Mouse (Mus musculus): ENCODE measurements around the gene Gins2. TPM values are rescaled to one million over a fixed set of nuclear protein-coding genes. Genes with fewer than 3 reads are reported as not detected.

The Gins2 gene
- total RNA-seq, 2 experiments from 2014 or later = 23.2 to 28.3 TPM

DNA sequence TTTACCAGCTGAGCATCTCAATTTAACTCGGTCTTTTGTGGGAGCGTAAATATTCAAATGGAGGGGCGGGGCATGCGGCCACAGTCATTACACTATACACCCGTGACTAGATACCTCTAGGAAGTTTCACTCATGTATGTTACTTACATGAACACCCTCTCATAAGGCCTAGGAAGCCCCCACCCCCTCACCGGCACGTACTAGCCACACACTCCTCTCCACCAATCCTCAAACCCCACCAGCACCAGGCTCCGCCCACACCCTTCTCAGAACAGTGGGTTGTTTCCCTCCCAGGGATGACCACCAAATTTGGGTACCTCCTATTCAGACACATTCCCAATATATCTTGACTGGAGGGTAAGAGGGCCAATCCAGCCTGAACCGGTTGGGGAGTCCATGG is 18.4 kb upstream of the Gins2 start:
- 0 out of 2 replicates have a peak, but pooled peaks have one; percentile 6 for ATAC-seq (ENCODE audit: poor library complexity, severe bottlenecking)

DNA sequence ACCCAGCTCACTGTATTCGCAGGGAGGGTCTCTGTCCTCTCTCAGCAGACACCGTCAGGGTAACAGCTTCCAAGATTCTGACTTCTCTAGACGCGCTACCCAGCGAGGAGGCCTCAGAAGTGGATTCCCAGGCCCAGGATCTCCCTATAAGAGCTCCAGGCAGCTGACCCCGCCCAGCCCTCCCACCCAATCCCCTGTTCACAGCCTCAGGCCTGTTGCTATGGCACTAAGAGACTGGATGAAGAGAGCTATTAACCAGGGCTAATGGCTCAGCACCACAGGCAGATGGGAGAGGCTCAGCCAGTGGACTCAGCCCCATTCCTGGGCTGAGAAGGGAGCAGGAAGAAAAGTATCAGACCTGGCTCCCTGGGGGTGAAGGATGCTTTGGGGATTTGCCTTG is 13.6 kb upstream of the Gins2 start:
- ATAC-seq (ENCODE audit: poor library complexity, severe bottlenecking) = no peak

DNA sequence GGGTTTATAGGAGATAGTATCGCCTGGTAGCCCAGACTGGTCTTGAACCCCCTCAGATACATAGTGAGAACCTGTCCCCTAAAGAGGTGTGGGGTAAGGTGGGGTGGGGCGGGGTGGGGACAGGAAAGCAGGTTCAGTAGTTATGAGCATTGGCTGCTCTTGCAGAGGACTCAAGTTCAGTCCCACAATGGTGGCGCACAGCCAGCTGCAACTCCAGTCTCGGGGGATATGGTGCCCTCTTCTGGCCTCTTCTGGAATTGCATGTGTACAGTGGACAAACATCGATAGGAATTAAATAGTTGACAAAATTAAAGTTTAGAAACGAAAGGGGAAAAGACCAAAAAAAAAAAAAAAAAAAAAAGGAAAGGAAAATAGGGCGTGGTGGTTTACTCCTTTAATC is 10.4 kb upstream of the Gins2 start:
- peak; percentile 80 for ATAC-seq (ENCODE audit: poor library complexity, severe bottlenecking)

DNA sequence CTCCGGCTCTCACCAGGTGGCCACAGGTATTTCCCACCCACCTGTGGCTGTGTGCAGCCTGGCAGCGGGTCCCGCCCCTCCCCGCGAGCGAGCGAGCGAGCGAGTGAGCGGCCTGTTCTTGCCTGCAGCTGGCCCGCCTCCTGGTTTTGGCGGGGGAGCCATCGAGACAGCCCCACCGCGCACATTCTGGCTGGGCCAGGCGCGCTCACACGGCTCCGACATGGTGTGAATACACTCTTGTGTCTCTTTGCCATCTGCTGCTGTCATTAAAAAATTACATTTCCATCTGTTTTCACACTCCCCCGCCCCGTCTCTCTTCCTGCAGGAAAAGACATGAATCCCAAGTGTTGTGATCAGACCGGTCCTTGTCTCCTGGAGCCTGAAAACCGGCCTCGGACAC is 9.5 kb upstream of the Gins2 start:
- ATAC-seq (ENCODE audit: poor library complexity, severe bottlenecking) = no peak

DNA sequence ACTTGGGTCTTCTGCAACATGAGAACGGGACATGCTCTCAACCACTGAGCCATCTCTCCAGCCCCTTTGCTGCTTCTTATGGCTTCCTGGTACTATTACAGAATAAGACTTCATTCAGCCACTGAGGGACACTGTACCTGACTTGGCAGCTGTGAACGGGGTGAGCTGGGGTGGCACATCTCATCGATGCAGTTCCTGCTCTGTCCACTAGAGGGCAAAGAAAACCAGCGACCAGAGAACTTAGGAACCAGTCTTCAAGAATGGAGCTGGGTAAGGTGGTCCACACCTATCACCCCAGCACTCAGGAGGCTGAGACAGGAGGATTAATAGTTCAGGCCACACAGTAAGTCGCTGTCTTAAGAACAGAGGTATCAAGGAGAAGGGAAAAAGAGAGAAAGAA is 6.9 kb upstream of the Gins2 start:
- ATAC-seq (ENCODE audit: poor library complexity, severe bottlenecking) = peak; percentile 79

DNA sequence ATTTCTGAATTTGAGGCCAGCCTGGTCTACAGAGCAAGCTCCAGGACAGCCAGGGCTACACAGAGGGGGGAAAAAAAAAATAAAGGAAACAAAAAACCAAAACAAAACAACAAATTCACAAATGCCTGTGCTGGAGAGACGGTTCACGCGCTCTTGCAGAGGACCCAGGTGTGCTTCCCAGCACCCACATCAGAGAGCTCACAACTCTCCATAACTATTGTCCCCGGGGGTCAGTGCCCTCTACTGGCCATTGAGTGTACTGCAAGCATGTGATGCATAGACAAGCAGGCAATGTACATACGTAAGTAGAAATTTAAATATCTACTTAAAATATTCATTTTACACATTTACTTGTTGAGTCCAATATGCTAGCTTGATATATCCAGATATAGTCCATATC is 5.5 kb upstream of the Gins2 start:
- ATAC-seq (ENCODE audit: poor library complexity, severe bottlenecking) = 0 out of 2 replicates have a peak, but pooled peaks have one; percentile 31

DNA sequence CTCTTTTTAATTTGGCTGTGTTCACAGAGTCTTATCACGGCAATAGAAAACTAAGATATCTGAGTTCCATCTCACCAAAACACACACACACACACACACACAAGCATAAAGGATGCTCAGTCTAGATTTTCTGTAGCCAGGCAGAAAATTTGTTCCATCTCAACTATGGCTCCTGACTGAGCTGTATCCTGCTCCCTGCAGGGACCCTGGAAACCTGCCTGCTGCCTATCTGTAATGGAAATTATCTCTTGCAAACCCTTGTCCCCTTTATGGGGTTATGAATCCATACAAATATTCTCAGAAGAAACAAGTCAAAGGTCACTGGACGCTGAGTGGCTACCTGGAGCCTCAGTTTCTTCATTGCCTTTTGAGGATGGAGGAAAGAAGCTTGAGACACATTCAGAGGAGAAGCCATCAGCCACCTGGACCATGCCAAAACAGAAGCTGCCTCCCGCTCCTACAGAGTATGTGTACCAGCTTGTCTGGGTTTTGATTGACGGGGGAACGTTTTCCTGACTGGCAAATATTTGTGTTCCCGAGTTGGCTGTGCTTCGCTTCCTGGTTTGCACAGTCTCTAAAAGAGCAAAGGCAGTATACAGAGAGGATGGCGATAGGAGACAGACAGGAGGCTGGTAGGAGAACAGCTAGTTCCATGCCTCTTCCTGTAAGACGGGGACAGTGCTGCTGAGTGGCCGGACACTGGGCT is 2.6 kb upstream of the Gins2 start:
- ATAC-seq (ENCODE audit: poor library complexity, severe bottlenecking) = no peak

DNA sequence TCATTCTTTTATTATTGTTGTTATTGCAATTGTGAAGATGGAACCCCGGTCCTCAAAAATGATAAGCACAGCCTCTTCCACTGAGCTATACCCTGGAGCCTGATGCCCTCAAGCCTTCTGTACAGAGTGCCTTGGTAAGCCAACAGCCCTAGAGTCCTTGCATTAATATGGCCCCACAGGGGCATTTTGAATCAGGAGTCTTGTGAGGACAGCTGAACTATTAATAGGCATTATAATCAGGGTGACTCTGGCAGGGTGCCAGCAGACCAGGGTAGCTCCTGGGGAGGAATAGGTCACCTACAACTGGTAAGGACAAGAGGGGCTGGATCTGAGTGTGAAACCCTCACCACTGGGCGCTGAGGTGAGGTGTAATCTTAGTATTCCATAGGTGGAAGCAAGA is 817 bp upstream of the Gins2 start:
- no peak for ATAC-seq (ENCODE audit: poor library complexity, severe bottlenecking)

DNA sequence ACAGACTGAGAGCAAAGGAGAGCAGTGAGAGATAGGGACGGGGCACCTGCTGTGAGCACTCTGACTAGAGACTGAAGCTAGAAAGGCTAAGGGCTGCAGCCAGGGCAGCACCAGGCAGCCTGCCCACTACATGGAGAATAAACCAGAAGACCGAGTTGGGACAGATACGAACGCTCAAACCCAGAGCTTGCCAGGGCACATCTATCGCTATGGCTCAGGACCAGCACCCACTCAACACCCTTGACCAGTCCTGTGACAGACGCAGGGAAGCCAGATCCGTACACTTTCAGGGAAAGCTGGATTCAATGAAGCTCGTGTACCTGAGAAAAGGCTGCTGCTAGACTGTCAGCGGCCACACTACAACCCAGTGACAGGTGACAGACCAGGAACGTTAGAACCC is 3.6 kb downstream of the Gins2 start:
- no peak for ATAC-seq (ENCODE audit: poor library complexity, severe bottlenecking)

DNA sequence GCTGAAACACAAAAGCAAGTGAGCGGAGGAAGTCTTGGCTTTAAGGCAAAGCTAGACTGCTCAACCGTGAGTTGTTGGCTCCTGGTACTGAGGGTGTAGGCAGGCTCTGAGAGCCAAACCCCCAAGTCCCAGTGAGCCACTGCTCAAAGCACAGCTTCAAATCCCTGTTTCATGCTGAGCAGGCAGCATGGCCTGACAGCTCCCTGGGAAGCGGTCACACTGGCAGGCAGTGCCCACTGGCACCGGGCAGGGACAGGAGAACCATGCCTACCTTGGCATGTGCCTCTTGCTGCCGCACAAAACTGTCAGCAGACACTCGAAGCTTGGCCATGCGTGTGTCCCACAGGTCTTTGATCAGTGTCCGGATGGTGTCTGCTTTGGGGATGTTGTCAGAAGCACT is 7.3 kb downstream of the Gins2 start:
- ATAC-seq (ENCODE audit: poor library complexity, severe bottlenecking) = no peak

DNA sequence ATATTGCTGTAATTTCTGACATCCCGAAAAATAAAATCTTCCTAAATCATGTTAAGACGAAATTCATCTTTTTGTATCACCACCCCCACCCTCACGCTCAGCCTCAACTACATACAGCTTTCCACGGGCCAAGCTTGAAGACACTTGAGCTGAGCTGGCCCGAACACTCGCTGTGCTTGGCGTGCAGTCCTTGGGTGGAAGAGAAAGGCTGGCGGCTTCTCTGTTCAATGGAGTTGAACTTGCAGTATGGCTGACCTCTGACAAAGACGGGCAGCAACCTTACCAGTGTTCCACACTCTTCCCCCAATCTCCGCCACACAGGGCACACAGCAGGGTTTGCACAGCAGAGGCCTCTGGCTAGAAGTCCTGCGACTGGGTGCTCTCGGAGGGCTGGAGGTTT is 7.8 kb downstream of the Gins2 start:
- ATAC-seq (ENCODE audit: poor library complexity, severe bottlenecking) = no peak

DNA sequence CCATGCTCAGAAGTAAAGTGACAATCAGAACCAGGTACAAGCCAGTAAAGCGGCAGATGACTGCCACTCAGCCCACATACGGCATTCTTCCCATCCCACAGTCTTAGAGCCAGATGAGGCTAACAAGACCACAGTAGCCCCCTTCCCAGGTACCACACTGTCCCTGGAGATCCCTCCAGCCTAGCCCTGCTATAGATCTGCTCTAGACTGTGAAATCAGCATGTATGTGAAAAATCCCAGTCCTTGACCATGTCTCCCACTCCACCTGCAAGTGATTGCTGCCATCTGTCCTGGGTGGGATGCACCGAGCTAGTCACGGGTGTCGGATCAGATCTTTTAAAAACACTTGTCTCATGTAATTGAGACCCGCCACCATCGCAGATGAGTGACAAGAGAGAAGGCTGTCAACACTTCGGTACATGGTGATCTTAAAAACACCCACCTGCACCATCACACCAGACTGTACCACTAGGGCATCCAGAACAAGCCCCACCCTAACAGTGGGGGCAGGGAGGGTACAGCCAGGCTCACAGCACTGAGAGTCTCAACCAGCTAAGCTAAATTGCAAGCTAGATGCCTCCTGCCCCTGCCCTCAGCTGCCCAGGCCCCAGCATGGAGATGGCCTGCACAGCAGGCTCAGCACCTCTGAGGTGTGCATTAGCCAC is 8.6 kb downstream of the Gins2 start:
- no peak for ATAC-seq (ENCODE audit: poor library complexity, severe bottlenecking)

DNA sequence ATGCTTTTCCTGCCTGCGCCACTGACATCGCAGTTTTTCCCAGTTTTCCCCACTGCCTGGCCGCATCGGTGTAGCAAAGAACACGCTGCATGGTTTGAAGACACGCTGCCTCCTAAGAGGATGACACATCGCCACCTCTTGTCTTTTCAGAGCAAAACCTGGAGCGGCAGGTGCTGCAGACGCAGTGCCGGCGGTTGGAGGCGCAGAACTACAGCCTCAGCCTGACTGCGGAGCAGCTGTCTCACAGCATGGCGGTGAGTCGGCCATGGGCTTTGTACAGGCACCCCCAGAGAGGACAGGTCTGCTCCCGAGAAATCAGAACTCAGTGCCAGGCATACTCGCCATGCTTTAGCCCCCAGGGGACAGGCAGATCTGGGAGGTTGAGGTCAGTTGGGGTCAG is 11.3 kb downstream of the Gins2 start:
- no peak for ATAC-seq (ENCODE audit: poor library complexity, severe bottlenecking)

DNA sequence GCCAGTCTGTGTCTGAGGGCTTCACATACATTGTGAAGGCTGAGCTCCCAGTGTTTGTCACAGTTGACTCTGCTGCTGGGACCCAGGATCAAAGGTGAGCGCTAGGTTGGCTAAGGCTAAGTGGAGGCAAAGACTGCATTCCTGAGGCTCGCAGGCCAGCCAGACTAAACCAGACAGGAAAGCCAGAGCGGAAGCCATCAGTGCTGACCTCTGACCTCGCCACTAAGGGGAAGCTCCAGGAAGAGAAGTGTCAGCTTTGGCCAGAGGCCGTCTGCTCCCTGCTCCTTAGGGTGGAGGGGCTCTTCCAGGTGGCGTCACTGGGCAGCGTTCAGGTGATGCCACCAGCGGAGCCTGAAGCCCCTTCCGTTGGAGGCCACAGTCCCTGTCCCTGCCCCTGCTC is 13.3 kb downstream of the Gins2 start:
- ATAC-seq (ENCODE audit: poor library complexity, severe bottlenecking) = no peak

DNA sequence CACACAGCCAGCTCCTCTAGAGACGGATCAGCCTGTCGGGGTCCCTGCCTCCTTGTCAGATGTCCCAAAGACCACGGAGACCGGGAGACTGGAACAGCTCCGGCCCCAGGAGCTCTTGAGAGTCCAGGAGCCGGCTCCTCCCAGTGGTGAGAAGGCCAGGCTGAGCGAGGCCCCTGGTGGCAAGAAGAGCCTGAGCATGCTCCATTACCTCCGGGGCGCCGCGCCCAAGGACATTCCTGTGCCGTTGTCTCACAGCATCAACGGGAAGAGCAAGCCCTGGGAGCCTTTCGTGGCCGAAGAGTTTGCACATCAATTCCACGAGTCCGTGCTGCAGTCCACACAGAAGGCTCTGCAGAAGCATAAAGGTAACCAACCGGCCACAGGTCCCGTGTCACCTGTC is 14.2 kb downstream of the Gins2 start:
- no peak for ATAC-seq (ENCODE audit: poor library complexity, severe bottlenecking)

DNA sequence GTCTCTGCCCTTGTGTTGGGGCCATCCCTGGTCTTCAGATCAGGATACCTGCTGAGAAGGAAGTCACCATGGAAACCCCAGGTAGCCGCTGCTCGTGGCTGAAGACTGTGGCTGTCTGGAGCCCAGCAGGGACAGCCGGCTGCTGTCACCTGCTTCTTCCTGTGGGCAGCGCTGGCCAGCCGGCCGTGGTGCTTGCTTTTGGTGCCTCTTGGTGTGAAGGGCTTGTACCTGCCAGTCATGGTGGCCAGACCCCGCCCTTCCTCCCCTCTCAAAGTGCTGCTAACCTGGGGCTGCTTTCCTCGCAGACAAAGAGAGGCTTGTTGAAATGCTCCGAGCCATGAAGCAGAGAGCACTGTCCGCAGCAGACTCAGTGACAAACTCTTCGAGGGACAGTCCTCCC is 15.2 kb downstream of the Gins2 start:
- ATAC-seq (ENCODE audit: poor library complexity, severe bottlenecking) = no peak

DNA sequence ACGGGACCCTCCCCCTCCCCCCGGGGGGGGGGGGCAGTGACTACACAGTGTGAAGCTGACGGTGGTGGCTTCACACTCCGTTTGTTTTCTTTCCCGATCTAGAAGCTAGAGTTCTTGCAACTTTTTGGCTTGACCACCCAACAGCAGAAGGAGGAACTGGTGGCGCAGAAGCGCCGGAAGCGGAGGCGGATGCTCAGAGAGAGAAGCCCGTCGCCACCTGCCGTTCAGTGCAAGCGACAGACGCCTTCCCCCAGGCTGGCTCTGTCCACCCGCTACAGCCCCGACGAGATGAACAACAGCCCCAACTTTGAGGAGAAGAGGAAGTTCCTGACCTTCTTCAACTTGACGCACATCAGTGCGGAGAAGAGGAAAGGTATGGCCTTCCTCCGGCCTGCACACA is 16.6 kb downstream of the Gins2 start:
- peak; percentile 86 for ATAC-seq (ENCODE audit: poor library complexity, severe bottlenecking)

DNA sequence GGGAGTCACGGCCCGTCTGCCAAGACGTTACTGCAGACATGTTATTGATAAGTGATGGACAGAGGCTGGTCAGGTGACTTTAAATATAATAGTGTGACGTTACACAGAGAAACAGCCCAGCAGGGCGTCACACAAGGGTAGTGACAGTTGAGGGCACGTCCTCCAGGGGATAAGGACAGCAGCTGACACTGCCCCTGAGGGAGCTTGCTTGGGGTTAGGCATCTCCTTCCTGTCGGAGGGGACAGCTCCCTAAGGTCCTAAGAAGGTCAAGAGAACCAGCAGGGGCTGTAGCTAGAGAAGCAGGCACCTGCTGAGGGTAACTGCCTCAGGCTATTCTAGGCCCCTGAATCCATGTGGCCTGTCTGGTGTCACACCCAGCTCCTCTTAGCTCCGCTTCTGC is 17.5 kb downstream of the Gins2 start:
- no peak for ATAC-seq (ENCODE audit: poor library complexity, severe bottlenecking)

DNA sequence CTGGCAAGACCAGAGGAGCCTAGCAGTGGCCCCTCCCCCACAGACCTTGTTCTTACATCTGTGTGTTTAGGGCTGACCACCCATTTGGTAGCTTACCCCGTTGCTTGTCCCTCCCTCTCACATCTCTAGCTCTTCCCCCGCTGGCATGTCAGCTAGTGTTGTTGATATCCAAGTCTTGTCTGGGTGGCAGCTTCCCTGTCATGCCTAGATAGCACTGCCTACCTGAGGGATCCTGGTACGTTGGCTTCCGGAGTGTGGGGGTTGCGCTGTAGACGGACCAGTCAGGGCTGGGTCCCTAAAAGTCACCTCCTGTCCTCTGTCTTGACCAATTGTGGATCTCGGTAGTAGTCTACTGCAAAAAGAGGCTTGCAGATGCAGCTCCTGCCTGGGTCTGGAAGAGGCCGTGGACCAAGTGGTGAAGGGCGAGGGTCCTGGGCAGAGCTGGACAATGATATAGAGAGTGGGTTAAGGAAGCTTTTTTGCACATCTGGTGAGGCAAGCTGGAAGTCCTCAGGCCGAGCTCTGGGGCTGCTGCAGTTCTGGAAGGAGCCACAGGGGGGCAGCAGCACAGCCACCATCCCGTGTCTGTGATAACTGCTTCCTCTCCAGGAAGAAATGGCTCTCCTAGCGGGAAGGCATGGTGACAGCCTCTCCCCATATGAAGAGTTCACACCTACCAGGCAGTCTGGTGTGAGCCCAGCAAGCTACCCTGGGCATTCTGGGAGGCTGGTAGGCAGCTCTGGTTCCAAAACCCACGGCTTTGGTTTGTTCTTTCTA is 19.0 kb downstream of the Gins2 start:
- ATAC-seq (ENCODE audit: poor library complexity, severe bottlenecking) = peak; percentile 67

DNA sequence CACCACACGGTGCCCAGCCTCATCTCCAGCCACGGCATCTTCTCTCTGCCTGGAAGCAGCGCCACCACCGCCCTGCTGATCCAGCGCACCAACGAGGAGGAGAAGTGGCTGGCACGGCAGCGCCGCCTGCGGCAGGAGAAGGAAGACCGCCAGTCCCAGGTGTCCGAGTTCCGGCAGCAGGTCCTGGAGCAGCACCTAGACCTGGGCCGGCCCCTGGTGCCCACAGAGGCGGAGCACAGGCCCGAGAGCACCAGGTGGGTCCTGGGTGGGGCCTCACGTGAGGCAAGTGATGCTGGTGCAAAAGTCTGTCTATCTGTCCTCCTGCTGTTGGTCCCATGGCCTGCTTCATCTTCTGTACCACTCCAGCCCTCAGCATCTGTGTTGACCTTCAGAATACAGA is 20.0 kb downstream of the Gins2 start:
- ATAC-seq (ENCODE audit: poor library complexity, severe bottlenecking) = no peak

DNA sequence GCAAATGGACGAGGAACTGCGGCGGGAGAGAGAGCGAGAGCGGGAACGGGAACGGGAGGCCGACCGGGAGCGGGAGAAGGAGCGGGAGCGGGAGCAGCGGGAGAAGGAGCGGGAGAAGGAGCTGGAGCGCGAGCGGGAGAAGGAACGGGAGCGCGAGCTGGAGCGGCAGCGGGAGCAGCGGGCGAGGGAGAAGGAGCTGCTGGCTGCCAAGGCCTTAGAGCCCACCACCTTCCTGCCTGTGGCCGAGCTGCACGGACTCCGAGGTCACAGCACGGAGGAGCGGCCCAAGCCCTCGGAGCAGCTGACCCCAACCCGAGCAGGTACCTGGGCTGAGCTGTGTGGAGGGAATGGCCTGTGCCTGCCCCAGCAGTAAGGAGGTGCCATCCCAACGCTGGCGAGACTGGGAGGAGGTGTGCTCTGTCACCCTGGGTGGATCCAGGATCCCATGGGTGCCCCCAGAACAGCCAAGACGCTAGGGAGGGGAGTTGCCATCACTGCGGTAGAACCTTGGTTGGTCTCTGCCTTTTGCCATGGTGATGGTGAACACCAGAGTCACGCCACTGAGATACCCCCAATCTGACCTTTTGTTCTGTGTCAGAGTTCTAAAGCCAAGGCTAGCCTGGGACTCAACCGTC is 20.8 kb downstream of the Gins2 start:
- ATAC-seq (ENCODE audit: poor library complexity, severe bottlenecking) = no peak

DNA sequence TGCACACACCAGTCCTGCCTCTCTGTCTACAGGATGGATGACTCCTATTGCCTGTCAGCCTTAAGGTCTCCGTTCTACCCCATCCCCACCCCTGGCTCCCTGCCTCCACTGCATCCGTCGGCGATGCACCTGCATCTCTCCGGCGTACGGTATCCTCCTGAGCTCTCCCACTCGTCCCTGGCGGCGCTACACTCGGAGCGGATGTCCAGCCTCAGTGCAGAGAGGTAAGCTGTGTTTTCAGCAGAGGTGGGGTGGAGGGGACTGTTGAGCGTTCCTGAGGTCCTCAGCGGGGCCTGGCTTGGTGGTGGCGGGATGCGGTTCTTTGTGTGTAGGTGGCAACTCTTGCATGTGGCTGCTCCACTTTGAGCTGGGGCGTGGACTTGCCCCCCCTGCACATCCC is 21.4 kb downstream of the Gins2 start:
- ATAC-seq (ENCODE audit: poor library complexity, severe bottlenecking) = no peak
